Mouse (Mus musculus): ENCODE measurements around the gene Cct8.

DNA sequence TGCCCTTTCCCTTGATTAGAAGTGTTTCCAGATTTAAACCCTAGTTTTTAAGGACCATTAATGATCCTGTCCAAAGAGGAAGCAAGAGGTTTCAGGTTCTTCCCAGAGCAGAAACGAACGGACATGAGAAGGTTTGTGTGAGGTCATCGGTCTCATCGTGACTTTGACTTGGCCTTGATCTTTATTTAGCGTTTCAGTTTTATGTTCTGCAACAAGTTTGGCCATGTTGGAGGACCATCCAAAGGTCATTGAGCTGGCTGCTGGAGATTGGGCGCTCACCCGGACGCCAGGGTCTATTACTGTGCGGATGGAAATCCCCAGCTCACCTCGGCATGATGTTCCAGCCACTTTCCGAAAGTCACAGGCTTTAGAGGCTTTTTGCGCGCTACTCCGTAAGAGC is 16.7 kb upstream of the Cct8 start:
- TF ChIP-seq POLR2A (IDR thresholded peaks at IDR 0.05; ENCODE audit: borderline replicate concordance, extremely low read depth, low read depth, low read length): no peak
- TF ChIP-seq CTCF (IDR thresholded peaks at IDR 0.05; ENCODE audit: insufficient read depth, low read length): no peak
